Mouse (Mus musculus) neural tube, embryonic 11.5 days (tissue): ENCODE data around the gene Atf6b. TPM values are rescaled to one million over a fixed set of nuclear protein-coding genes. Genes with fewer than 3 reads are reported as not detected.

ENCODE experiments used
- ATAC-seq: fragments of 200-750 bp; cut with Nextera tagmentation; 2 replicates; pipeline ENCODE4 v1.8.0; 2017; ENCODE audit warnings: moderate number of reproducible peaks, mild to moderate bottlenecking, moderate TSS enrichment, moderate library complexity; ENCODE audit not compliant: insufficient read depth, low FRiP score, low TSS enrichment
- DNase-seq: peaks from one replicate; pipeline ENCODE4 v3.0.0-alpha.2; 2015; ENCODE audit warnings: low spot score
- H3K27ac ChIP-seq: fragments of 300-500 bp; sonication (generic); 2 replicates; pipeline ENCODE4 v1.5.1; 2014; ENCODE audit warnings: low read depth, mild to moderate bottlenecking, low read length
- H3K27me3 ChIP-seq: fragments of 300-500 bp; sonication (generic); 2 replicates; pipeline ENCODE4 v1.6.1; 2014; ENCODE audit warnings: mild to moderate bottlenecking, low read length, mixed read lengths; ENCODE audit not compliant: control insufficient read depth, insufficient read depth
- H3K36me3 ChIP-seq: fragments of 300-500 bp; sonication (generic); 2 replicates; pipeline ENCODE4 v1.6.1; 2014; ENCODE audit warnings: mild to moderate bottlenecking, low read length, moderate library complexity, mixed read lengths; ENCODE audit not compliant: control insufficient read depth, insufficient read depth
- H3K4me1 ChIP-seq: fragments of 300-500 bp; sonication (generic); 2 replicates; pipeline ENCODE4 v1.6.1; 2014; ENCODE audit warnings: low read length, mixed read lengths; ENCODE audit not compliant: control insufficient read depth, insufficient read depth
- H3K4me2 ChIP-seq: fragments of 300-500 bp; sonication (generic); 2 replicates; pipeline ENCODE4 v1.6.1; 2014; ENCODE audit warnings: low read depth, mild to moderate bottlenecking, moderate library complexity
- H3K4me3 ChIP-seq: fragments of 300-500 bp; sonication (generic); 2 replicates; pipeline ENCODE4 v1.5.1; 2014; ENCODE audit warnings: low read depth, low read length
- H3K9ac ChIP-seq: fragments of 300-500 bp; sonication (generic); 2 replicates; pipeline ENCODE4 v1.6.1; 2014; ENCODE audit warnings: mild to moderate bottlenecking, low read length
- H3K9me3 ChIP-seq: fragments of 300-500 bp; sonication (generic); 2 replicates; pipeline ENCODE4 v1.6.1; 2016; ENCODE audit warnings: low read length; ENCODE audit not compliant: control insufficient read depth
- WGBS: fragments of 180-500 bp; shearing (Covaris S2); extraction: QIAGEN DNeasy Blood & Tissue Kit; methylation state at CpG from one replicate; pipeline ENCODE4 v1.1.7; 2014; 5-methylcytosine and 5-hydroxymethylcytosine counted together
- polyA plus RNA-seq: library from polyadenylated mRNA; unstranded; fragments of >200 nt; fragmentation: Nextera tagmentation; extraction: Ambion mirVana; gene quantifications from 2 replicates; pipeline ENCODE4 v1.2.1, GENCODE M21; 2014

The Atf6b gene
- polyA plus RNA-seq, 1 experiment from 2014 or later, result 88.4 TPM

DNA sequence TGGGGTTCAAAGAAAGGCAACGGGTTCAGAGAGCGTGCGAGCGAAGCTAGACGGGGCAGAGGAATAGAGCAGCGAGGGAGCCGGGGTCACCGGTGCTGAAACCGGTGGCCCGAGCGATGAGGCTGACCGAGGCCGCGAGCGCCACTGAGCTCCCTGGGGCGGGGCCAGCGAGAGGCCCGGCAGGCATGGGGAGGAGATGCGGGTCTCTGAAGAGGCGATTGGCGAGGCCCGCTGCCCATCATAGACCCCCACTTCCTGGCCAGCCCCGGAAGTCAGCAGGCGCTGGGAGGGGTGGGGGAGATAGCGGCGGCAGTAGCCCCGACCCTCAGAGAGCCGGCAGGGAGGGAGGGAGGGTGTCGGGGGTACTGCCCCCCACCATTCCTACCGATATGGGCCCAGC is 41.3 kb upstream of the Atf6b start:
- H3K9ac ChIP-seq, result peak overlapping the region; percentile 88
- ATAC-seq (peak; percentile 32), DNase-seq (peak; percentile 96)
- no peaks in the 10 kb centered on the region for H3K9me3 ChIP-seq
- peak overlapping the region; percentile 86 for H3K4me3 ChIP-seq
- H3K4me2 ChIP-seq, result peak overlapping the region; percentile 98
- peak overlapping the region; percentile 91 for H3K27ac ChIP-seq
- H3K36me3 ChIP-seq, result peaks cover 3% of the 10 kb centered on the region
- peaks cover 23% of the 10 kb centered on the region for H3K4me1 ChIP-seq
- no peaks in the 10 kb centered on the region for H3K27me3 ChIP-seq
- WGBS, result under 1% methylated on average over 30 of the region's 30 CpGs

DNA sequence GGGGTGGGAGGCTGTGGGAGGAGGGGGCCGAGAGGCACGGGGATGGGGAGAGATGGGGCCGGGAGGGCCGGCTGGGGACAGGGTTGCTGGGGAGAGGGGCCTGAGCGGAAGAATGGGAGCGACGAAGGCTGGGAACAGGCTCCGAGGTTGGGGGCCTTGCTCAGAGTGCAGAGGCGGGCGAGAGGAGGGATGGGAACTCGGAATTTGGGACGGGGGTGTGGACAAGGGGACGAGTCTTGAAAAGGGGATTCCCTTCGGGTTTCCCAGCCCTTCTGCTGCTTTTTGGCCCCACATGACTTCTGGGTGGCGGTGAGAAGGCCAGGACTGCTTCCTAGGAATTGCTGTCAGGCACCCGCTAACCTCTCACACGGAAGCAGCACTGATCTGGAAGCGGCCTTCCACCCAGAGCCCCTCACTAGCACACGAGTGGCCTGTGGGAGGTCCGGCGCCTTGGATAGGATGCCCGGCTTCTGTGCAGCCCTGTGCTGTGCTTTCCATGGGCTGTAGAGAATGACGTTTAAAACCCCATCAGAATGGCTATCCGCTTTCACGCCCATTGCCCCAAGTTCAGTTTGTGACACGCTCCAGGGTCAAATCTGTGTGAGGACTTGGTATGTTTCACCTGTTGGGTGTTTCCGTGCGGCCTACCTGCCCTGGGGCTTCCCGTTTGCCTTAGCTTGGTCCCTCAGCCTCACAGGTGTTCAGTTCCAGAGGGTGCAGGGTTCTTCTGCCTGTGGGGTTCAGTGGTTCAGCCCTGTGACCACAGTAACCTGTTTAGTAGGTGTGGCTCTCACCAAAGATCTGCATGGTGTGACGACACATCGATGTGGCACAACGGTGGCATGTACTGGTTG is 40.5 kb upstream of the Atf6b start:
- peak overlapping the region; percentile 98 for H3K4me2 ChIP-seq
- DNase-seq (no peak), ATAC-seq (no peak)
- H3K9me3 ChIP-seq, result no peaks in the 10 kb centered on the region
- peak overlapping the region; percentile 86 for H3K4me3 ChIP-seq
- 19% methylated on average over 32 of the region's 32 CpGs for WGBS
- H3K4me1 ChIP-seq, result peaks cover 23% of the 10 kb centered on the region
- H3K27ac ChIP-seq, result peak overlapping the region; percentile 75
- peaks cover 4% of the 10 kb centered on the region for H3K36me3 ChIP-seq
- H3K9ac ChIP-seq, result peak overlapping the region; percentile 88
- no peaks in the 10 kb centered on the region for H3K27me3 ChIP-seq

DNA sequence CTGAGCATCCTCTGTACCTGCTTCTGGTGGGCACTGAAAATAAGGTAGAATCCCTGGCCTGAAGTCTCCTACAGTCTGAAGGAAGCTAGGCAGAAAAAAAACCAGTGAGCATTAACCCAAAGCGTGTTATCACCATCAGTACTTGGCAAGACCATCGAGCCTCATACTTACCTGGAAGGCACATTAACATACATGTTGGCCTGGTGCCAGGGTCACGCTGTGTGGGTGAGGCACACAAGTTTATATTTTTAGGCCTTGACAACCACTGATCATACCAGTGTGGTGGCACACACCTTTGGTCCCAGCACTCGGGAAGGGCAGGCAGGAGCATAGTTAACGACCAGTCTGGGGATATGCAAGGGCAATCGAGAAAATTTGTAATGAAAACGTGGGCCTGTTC is 38.9 kb upstream of the Atf6b start:
- 94% methylated on average over 7 of the region's 7 CpGs for WGBS
- no peak overlapping the region for H3K27ac ChIP-seq
- H3K4me2 ChIP-seq, result no peak overlapping the region
- H3K9ac ChIP-seq, result no peak overlapping the region
- no peak for ATAC-seq
- DNase-seq, result no peak
- H3K9me3 ChIP-seq, result no peaks in the 10 kb centered on the region
- no peak overlapping the region for H3K4me3 ChIP-seq
- H3K4me1 ChIP-seq, result peaks cover 13% of the 10 kb centered on the region
- peaks cover 8% of the 10 kb centered on the region for H3K36me3 ChIP-seq
- H3K27me3 ChIP-seq, result no peaks in the 10 kb centered on the region

DNA sequence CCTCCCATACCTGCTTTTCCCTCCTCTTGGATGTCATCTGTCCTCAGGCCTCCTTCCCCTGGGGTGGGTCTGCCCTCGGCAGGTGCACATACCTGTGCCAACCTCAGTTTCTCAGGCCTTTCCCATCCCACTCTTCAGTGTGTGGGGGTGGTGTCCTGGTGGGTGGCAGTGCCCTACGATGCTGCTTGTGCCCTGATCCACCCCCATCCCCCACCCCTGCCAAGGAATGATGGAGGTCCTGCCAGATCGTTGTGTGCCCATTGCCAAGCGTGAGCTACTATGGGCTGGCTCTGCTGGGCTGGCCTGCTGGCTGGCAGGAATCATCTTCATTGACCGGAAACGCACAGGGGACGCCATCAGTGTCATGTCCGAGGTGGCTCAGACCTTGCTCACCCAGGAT is 35.9 kb upstream of the Atf6b start:
- H3K36me3 ChIP-seq, result peaks cover 13% of the 10 kb centered on the region
- WGBS, result 89% methylated on average over 8 of the region's 8 CpGs
- no peak overlapping the region for H3K4me2 ChIP-seq

DNA sequence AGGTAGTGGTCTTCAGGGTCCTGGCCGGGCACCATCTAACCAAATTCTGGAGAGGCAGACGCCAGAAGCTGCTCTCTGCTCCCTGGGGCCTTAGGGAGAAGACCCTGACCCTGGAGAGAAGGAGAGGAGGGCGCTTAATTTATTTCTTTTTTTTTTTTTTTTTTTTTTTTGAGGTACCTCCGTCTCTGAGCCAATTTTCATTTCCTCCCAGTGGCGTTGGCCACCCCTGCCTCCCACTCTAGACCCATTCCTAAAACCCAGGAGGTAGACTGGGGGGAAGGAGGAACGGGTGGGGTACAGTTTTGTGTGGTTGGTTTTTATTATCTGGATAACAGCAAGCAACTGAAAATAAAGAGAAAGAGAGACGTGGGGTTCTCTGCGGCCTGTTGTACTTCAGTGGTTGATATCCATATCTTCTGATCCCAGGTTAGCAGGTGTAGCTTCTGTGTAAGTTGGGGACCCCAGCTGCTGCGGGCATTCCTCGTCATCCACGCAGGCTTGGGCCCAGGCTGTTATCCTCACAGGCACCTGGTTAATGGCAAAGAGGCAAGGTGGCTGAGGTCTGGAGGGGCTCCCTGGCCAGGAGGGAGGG is 33.8 kb upstream of the Atf6b start:
- Histone ChIP-seq H3K27me3 (no peaks in the 10 kb centered on the region), H3K9ac (no peak overlapping the region), H3K9me3 (no peaks in the 10 kb centered on the region), H3K4me3 (no peak overlapping the region), H3K4me1 (no peaks in the 10 kb centered on the region), H3K27ac (no peak overlapping the region), H3K4me2 (no peak overlapping the region), H3K36me3 (peaks cover 13% of the 10 kb centered on the region)
- 95% methylated on average over 11 of the region's 11 CpGs for WGBS
- ATAC-seq, result no peak
- no peak for DNase-seq

More for the DNA sequence above, 35.9 kb upstream of the Atf6b start:
- Histone ChIP-seq H3K27me3 (no peaks in the 10 kb centered on the region), H3K9ac (no peak overlapping the region), H3K4me3 (no peak overlapping the region), H3K4me1 (peaks cover 5% of the 10 kb centered on the region), H3K27ac (no peak overlapping the region), H3K9me3 (no peaks in the 10 kb centered on the region)
- ATAC-seq (no peak), DNase-seq (no peak)

DNA sequence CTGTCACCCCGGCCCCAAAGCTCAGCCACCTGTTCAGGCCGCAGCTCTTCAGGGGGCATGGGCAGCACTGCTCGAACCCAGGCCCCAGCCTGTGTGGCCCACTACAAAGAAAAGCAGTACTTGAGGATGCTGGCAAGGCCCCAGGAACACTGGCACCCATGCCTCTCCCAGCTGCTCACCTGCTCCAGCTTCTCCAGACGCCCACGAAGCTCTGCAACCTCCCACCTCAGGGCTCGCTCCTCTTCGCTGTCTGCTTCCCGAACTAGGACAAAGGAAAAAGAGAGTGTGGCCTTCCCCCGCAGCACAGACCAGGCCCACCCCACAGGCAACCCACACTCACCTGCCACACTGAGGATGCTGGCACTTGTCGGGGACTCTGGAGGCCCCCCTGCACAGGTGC is 33.1 kb upstream of the Atf6b start:
- peaks cover 13% of the 10 kb centered on the region for H3K36me3 ChIP-seq
- no peaks in the 10 kb centered on the region for H3K9me3 ChIP-seq
- ATAC-seq (no peak), DNase-seq (no peak)
- no peaks in the 10 kb centered on the region for H3K4me1 ChIP-seq
- H3K27ac ChIP-seq, result no peak overlapping the region
- H3K27me3 ChIP-seq, result no peaks in the 10 kb centered on the region
- H3K4me2 ChIP-seq, result no peak overlapping the region
- no peak overlapping the region for H3K9ac ChIP-seq
- no peak overlapping the region for H3K4me3 ChIP-seq
- 88% methylated on average over 10 of the region's 10 CpGs for WGBS

DNA sequence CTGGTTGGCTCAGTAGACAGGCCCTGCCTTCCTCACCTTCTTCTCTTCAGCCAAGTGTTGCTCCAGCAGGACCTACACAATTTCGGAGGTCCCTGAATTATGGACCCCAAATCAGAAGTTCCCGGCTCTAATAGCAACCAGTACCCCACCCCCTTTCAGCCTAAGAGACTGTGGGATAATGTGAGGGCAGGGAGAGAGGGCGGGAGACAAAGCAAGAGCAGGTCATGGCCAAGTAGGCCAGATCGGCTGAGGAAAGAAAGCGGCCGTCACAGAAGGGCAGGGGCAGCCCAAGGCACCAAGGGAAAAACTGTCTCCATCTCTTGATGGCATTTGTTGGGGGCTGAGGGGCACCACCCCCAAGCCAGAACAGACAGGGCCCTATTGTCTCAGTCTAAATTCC is 31.1 kb upstream of the Atf6b start, which contains the start of gene Egfl8:
Egfl8 (minus strand) TSS at position 101 of the 400 bp plus-strand sequence.
- no peaks in the 10 kb centered on the region for H3K4me1 ChIP-seq
- H3K36me3 ChIP-seq, result peaks cover 10% of the 10 kb centered on the region
- H3K9me3 ChIP-seq, result no peaks in the 10 kb centered on the region
- 65% methylated on average over 6 of the region's 6 CpGs for WGBS
- ATAC-seq (no peak), DNase-seq (no peak)
- no peak within 1 kb of the TSS for H3K4me2 ChIP-seq
- H3K4me3 ChIP-seq, result no peak within 1 kb of the TSS
- H3K9ac ChIP-seq, result no peak within 1 kb of the TSS
- H3K27ac ChIP-seq, result peak within 1 kb of the TSS; percentile 21; the same call in 1 of the 2 replicates
- no peaks in the 10 kb centered on the region for H3K27me3 ChIP-seq

DNA sequence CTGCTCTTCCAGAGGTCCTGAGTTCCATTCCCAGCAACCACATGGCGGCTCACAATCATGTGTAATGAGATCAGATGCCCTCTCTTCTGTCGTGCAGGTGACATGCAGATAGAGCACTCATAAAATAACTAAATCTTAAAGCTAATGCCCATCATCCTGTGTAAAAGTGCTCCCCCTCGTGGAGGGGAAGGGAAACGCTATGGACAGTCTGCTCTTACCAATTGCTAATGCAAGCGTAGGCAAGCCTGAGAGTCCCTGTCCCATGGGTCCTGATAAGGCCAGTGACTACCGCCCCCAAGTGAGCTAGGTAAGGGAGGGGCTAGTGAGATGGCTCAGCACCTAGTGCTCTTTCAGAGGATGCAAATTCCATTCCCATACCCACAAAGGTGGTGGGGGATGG is 27.9 kb upstream of the Atf6b start:
- Histone ChIP-seq H3K4me3 (no peak overlapping the region), H3K36me3 (peaks cover 2% of the 10 kb centered on the region; the same call in 1 of the 2 replicates), H3K27me3 (no peaks in the 10 kb centered on the region), H3K27ac (no peak overlapping the region), H3K4me1 (no peaks in the 10 kb centered on the region), H3K9me3 (no peaks in the 10 kb centered on the region), H3K9ac (no peak overlapping the region), H3K4me2 (no peak overlapping the region)
- DNase-seq (peak; percentile 62), ATAC-seq (no peak)
- WGBS, result 13% methylated on average over 6 of the region's 6 CpGs

DNA sequence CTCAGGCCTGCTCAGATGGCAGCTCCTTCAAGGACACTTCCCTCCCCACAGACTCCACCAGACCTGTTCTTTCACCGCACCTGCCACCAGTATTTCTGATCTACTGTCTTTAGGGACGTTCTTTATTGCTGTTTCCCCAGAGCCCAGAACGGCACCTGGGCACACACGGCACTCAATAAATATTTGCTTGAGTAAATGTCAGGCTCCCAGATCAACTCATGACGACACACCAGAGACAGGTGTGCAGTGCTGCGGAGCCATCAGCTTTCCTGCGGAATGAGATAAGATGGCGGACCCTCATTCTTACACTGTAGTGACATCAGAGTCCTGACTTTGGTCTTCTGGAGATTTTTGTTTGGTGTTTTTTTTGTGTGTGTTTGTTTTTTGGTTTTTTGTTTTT is 25.9 kb upstream of the Atf6b start:
- no peak overlapping the region for H3K4me3 ChIP-seq
- WGBS, result 91% methylated on average over 8 of the region's 8 CpGs
- ATAC-seq (no peak), DNase-seq (no peak)
- no peak overlapping the region for H3K9ac ChIP-seq
- H3K4me2 ChIP-seq, result no peak overlapping the region
- no peaks in the 10 kb centered on the region for H3K36me3 ChIP-seq
- no peaks in the 10 kb centered on the region for H3K9me3 ChIP-seq
- H3K27ac ChIP-seq, result no peak overlapping the region
- no peaks in the 10 kb centered on the region for H3K27me3 ChIP-seq
- no peaks in the 10 kb centered on the region for H3K4me1 ChIP-seq
